8 mouse cellular contexts compared by ENCODE assay signal in the genomic region with DNA sequence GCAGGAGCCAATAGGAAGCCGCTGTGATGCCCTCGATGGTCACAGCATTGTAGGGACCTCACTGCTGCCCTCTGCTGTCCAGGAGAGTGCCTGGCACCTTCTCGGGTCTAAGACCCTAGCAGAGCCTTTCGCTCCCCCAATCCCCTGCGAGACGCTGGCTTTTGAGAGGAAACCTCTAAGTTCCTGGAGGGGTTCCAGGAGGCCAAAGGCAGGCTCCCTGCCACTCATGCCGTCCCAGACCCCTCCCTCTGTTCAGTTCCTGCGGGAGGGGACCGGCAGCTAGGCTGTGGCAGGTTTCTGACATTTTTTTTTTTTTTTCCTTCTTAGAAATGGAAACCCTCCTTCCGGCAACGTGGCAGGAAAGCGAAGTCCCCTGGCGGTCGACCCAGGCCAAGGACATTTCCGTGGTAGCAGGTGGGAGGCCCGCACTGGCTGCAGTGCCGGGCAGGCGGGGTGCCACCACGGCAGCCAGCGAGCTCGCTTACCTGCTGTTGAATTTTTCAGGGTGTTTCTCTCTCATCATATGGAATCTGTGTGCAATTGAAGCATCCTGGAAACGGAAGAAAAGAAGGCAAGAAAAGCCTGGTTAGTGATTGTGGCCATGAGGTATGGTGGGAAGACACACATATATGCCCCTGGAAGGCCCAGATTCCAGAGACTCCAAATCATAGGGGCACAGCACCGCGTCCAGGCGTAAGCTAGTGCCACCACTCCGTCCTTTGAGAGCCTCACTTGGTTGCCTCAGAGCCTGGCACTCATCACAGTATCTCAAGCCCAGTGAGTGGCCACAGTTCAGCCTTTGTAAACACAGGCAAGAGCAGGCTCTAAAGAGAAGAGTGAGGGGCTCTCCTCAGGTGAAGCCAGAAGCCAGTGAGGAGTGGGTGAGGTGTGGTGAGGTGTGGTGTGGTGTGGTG.
A peak's percentile ranks its signal among the peaks of the same experiment; 100 is the strongest.
DNase-seq lines count a peak whose midpoint lies in the region; ATAC-seq lines count a peak whose summit lies in the region.

No protein-coding gene starts in this region.

- H3K9me3 ChIP-seq in hindbrain, embryonic 16.5 days (ENCODE audit: control insufficient read depth, low read length) = no peaks in the 10 kb centered on the region

- WGBS in hindbrain, embryonic 16.5 days = 9% methylated on average over 26 of the region's 26 CpGs
- WGBS in macrophage (ENCODE audit: missing documents) = 23% methylated on average over 26 of the region's 26 CpGs

- no peaks in the 10 kb centered on the region for H3K27me3 ChIP-seq in hindbrain, embryonic 16.5 days (replicated peaks; ENCODE audit: control insufficient read depth, insufficient read depth, low read length)

- H3K36me3 ChIP-seq in hindbrain, embryonic 16.5 days (ENCODE audit: control insufficient read depth, insufficient read depth, low read length) = no peaks in the 10 kb centered on the region
- no peaks in the 10 kb centered on the region for H3K36me3 ChIP-seq in macrophage (ENCODE audit: inconsistent target)

- H3K9ac ChIP-seq in hindbrain, embryonic 16.5 days (ENCODE audit: low read depth, low read length) = peak overlapping the region; percentile 69

- peak overlapping the region; percentile 45 for H3K4me3 ChIP-seq in hindbrain, embryonic 16.5 days (ENCODE audit: low read length)
- H3K4me3 ChIP-seq in macrophage (ENCODE audit: inconsistent target) = peak overlapping the region; percentile 16; the same call in 1 of the 2 replicates

- peak overlapping the region; percentile 78 for H3K4me2 ChIP-seq in hindbrain, embryonic 16.5 days (ENCODE audit: low read length)

- H3K79me2 ChIP-seq in macrophage (ENCODE audit: inconsistent target) = no peaks in the 10 kb centered on the region

- peaks cover 18% of the 10 kb centered on the region for H3K4me1 ChIP-seq in hindbrain, embryonic 16.5 days (ENCODE audit: control insufficient read depth, insufficient read depth, low read depth, low read length)

- H3K27ac ChIP-seq in hindbrain, embryonic 16.5 days (ENCODE audit: low read depth, low read length) = peak overlapping the region; percentile 73
- H3K27ac ChIP-seq in macrophage = peak overlapping the region; percentile 31; the same call in 1 of the 2 replicates

- peak; percentile 95 for DNase-seq in ZHBTc4 (ENCODE audit: low read depth, low spot score)
- peak; percentile 82 to 90 for DNase-seq in cerebellum, postnatal 4 days (ENCODE audit: low spot score in 2 of 2)
- peak; percentile 78 for DNase-seq in gastrocnemius, adult 18-20 months (ENCODE audit: low spot score)
- DNase-seq in left cerebral cortex, adult 18-20 months (ENCODE audit: low spot score in 2 of 2) = peak; percentile 82 to 90
- DNase-seq in right cerebral cortex, adult 18-20 months = peak; percentile 84
- DNase-seq in urinary bladder, postnatal 10 days (ENCODE audit: low spot score) = peak; percentile 43

- ATAC-seq in hindbrain, embryonic 16.5 days = peak; percentile 88

Comparison
In these comparisons a context has a peak if more than half of its experiments do, and no peak if none do; other contexts are left out.
1. Peak in every context shown above with its lines: DNase-seq, ATAC-seq, H3K4me3 ChIP-seq and H3K27ac ChIP-seq.
2. DNase-seq: peak in every context shown above with its lines; median percentile 95 in ZHBTc4; 86 in cerebellum, postnatal 4 days; 86 in left cerebral cortex, adult 18-20 months; 84 in right cerebral cortex, adult 18-20 months; 78 in gastrocnemius, adult 18-20 months; 43 in urinary bladder, postnatal 10 days.